Mouse (Mus musculus) ovary, postnatal 14 days (tissue): ENCODE measurements at regions not wholly inside any gene's neighbourhood (a gene's known extent, or its start where the extent isn't known, plus 50 kb on each side); places are given as distances from the start of the nearest gene placed in this dataset.
"Not testable (repeated sequence)": the region's sequence is repeated elsewhere in the genome, so short reads cannot be mapped to it uniquely, and the experiment has no call there.

Source experiments
- DNase-seq: peaks from one replicate; pipeline ENCODE4 v3.0.0; 2022; ENCODE audit warnings: low spot score

DNA sequence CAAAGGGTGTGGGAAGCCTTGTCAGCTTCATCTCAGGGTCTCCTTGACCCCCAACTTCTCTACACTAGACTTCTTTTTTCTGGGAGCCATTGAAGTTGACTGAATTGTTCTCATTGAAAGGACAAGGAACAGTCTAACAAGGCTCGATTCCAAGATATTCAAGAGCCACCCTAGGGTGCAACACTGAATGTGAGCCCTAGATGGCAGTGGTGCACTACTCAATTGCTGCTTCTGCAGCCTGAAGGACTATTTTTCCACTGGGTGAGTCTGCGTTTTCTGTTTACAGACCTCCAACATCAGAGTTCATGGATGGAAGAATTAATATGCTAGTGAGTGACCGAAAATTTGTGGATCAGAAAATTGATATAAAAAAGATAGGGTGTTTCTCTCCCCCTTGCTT lies 161.5 kb downstream of the Hpcal1 start:
- DNase-seq, result peak; percentile 59

DNA sequence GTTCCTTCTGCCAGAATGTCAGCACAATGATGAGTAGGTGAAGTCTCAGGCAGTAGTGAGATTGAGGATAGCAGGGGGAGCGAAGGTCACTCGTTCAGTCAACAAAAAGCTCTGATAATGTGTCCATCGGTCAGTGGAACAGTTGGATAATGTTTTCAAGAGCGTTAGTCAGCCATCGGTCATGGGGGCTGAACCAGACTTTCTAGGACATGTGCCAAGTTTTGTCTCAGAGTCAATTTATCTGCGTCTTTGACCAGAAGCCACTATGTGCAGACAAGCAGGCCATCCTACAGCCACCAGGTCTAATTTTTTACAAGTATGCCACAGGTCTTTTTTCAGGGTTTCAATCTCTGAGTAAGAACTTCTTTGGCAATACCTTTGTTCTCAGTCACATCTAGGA lies 181.8 kb downstream of the Hpcal1 start:
- DNase-seq, result not testable (repeated sequence)

DNA sequence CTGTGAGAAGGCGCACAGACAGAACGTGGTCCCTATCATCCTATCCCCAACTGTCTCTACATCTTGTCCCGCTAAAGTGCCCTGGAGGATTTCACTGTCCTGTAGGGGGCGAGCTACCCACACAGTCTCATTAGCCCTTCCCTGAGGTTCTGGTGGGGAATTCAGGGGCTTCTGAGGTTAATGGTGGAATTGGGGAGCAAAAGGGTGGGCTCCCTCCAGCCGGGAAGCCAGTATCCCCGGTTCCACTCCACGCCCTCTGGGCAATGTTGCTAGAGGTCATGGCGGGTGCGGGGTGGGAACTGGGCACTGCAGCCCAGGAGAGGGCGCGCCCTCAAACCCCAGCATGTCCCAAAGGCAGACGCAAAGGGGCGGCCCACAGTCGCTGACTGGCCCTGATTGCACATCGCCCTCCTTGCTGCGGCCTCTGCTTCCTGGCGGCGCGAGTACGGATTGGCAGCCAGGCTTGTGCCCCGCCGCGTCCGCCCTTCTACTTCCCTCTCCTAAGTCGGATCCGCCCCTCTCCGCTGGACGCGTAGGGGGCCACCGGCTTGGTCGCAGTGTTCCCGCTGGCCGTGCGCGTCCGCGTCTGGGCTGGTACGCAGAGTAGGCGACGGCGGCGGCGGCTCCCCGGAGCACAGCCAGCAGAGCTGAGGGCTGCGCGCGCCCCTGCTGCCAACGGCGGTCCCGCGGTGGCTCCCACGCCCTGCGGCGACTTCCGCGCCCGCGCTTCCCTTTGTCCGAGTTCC lies 190.9 kb downstream of the Hpcal1 start:
- DNase-seq, result peak; percentile 73

DNA sequence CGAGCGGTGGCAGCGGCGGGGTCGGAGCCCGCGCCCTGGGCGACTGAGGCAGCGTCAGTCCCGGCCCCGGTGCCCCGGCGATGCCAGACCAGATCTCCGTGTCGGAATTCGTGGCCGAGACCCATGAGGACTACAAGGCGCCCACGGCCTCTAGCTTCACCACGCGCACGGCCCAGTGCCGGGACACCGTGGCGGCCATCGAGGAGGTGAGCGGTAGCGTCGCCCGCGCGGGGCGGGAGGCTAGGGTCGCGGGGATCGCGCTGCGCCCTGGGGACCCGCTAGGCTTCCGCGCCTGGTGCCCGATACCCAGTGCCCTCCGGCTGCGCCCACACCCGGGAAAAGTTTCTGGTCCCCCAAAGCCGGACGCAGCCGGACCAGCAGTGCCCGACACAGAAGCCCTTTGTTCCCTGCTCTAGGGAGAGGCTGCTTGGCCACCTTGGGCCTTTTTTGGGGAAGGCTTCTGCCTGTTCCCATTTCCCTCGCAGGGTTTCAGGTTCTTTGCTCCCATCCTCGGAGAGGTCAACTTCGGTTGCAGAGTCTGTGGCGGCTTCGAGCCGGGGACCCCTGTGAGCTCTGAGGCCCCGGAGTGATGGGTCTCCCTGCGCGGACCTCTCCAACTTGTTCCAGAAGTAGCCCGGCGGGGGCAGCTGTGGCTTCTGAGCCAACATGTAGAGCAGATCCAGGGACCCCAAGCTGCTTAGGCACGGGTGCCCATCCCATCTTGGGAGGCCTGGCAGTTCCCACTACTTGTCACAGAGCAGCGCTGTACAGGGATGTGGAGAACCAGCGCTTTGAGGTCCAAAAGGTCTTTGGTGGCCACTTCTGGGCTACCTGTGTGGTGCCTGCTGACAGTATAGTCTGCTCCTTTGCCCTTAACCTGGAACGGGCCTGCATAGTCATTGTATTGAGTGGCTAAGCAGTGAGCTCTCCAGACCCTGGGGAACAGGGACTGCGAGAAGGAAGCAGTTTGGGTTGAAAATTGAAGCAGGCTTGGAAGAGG lies 191.8 kb downstream of the Hpcal1 start:
- peak; percentile 5 for DNase-seq

DNA sequence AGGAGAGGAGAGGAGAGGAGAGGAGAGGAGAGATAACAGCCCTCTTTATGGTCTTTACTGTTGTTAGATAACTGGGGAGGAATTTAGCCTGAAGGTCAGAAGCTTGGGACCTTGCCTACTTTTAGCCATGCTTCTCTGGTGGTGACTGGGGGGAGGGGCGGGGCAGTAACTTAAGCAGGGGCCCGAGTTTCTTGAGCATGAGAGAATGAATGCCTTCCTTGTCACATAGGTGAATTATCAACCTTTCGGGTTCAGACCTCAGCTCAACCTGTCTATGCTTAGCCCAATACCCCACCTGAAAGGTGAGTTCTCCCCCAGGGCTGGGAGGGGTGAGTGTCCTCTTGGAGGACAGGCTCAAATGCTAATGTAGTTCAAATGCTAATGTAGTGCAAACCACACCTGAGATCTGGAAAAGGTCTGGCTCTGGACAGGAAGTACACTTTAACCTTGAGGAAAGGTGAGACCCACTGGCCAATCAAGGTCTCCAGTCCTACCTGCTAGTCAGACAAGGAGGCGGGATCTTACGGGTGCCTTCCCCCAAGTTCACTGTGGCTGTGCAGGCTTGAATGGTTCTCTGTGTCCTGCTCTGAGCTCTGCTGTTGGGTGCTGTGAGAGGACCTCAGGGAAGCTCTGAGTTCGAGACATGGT lies 201.1 kb downstream of the Hpcal1 start:
- not testable (repeated sequence) for DNase-seq

DNA sequence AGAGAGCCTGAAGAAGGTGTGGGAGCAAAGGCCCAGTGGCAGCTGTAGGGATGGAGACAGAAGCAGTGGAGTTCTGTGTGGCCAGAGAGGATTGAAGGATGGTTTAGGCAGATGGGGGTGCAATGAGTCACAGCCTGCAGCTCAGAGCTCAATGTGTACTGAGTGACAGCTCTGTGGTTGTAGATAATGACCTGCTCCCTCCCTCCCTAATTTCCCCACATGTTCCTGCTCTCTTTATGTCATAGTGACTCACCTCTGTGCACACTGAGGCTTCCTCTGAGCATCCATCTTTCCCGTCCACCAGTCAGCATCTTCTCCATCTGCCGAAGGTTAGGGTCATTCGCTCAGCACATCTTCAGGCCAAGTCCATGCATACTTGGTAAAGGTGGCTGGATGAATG lies 222.4 kb downstream of the Hpcal1 start:
- not testable (repeated sequence) for DNase-seq
